Mouse (Mus musculus) heart, postnatal 0 days (tissue): ENCODE data around the gene Chn2.

Experiments
- CTCF ChIP-seq: IDR thresholded peaks from 2 replicates; pipeline ENCODE4 v1.5.1; 2016; ENCODE audit warnings: antibody characterized with exemption, control low read depth, low read depth
- EP300 ChIP-seq: IDR thresholded peaks from 2 replicates; pipeline ENCODE4 v1.6.1; 2016; ENCODE audit warnings: antibody characterized with exemption, low read depth

DNA sequence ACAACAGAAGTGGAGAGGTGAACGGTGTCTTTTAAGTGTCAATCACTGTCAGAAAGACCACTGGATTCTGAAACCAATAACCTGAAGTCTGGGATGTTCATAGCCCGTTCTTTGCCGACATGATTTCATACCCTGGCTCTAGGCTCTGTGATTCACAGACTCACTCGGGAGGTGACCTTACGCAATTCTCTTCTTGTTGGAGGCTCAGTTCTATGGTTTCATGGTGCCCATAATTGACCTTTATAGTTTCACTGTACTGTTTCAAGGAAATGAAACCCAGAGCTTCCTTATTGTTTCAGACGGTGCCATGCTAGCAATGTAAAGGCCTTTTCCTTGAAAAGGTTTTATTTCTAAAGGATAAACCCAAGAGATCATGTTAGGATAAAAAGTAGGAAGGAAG lies 9.4 kb downstream of the Chn2 start:
- no peak for TF ChIP-seq EP300
- TF ChIP-seq CTCF, result no peak
